Mouse (Mus musculus): ENCODE data around the gene Ensa. TPM values are rescaled to one million over a fixed set of nuclear protein-coding genes. Genes with fewer than 3 reads are reported as not detected.

The Ensa gene
- polyA plus RNA-seq, 1 experiment from 2014 or later = 32.7 TPM

DNA sequence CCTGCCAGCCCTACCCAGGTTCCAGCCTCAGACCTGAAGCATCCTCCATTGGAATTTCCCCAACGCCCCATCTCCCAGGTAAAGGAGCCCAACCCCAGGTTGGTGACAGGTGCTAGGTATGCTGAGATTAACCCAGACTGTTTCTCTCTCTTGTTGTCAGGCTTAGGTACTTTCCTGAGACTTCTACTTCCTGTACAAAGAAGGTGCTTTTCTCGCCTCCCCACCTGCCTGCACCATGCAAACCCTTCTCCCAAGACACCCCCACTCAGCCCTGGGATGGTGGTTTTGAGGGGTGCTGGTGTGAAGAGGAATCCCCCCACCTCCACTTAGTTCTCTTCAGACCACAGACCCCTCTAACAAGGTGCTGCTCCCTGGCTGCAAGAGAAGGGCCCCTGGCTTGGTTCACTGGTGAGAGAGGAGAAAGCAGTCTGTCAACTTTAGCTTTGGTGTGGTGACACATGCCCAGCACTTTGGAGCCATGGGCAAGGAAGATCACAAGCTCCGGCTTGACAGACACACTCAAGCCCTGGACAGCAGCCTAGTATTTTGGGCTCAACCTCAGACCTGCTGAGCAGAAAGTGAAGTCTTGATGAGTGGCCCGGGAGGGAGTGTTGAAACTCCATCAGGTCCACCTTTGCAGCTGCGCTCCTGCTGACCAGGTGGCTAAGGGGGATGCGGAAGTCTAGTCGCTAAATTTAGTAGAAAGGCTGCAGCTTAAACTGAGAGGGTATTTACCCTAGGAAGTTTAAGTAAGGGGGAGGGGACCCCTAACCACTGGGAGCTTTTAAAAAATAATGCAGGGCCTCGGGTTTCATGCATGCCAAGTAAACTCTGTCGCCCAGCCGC lies 48.3 kb downstream of the Ensa start:
- peaks cover 87% of the 10 kb centered on the region for H3K4me1 ChIP-seq (replicated peaks)
- peak overlapping the region; percentile 68 for H3K9ac ChIP-seq
- peak overlapping the region; percentile 75 for H3K4me2 ChIP-seq
- H3K27me3 ChIP-seq = no peaks in the 10 kb centered on the region
- peak overlapping the region; percentile 49 for H3K4me3 ChIP-seq (replicated peaks)
- H3K9me3 ChIP-seq (replicated peaks) = no peaks in the 10 kb centered on the region
- WGBS (ENCODE audit: insufficient replicate concordance) = 47% methylated on average over 10 of the region's 10 CpGs
- ATAC-seq (ENCODE audit: insufficient read depth) = no peak
- peak overlapping the region; percentile 98 for H3K27ac ChIP-seq (replicated peaks)
- peaks cover 36% of the 10 kb centered on the region for H3K36me3 ChIP-seq (replicated peaks)

DNA sequence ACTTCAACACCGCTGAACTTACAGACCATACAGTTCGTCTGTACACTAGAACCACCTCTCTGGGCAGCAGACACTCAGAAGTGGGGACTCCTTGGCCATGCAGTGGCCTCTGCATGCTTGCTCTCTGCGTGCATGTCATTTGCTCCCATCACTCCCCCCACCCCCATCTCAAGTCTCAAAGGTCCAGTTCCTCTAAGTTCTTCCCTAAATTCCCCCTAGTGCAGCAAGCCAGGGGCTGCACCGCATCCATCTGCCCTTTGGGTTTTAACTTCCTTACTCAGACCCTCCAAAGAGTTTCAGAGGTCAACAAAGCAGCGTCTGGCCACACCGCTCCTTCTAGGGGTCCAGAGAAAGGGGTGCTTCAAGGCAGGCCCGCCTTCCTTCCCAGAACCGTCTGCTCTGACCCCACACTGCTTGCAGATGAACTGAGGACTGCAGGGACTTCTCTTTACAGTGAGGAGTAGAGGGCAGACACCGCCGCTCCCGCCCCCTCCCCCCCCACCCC lies 49.0 kb downstream of the Ensa start:
- H3K4me2 ChIP-seq = peak overlapping the region; percentile 75
- no peak; the same call in 1 of the 2 replicates for ATAC-seq (ENCODE audit: insufficient read depth)
- WGBS (ENCODE audit: insufficient replicate concordance) = 9% methylated on average over 11 of the region's 11 CpGs

GRCm38 (mm10) chr3:95674236-95674635 lies 49.4 kb downstream of the Ensa start:
- H3K27me3 ChIP-seq = no peaks in the 10 kb centered on the region
- H3K4me2 ChIP-seq = peak overlapping the region; percentile 75
- peak overlapping the region; percentile 68 for H3K9ac ChIP-seq
- 0% methylated on average over 2 of the region's 2 CpGs for WGBS (ENCODE audit: insufficient replicate concordance)
- H3K36me3 ChIP-seq (replicated peaks) = peaks cover 27% of the 10 kb centered on the region
- H3K4me3 ChIP-seq (replicated peaks) = peak overlapping the region; percentile 49
- peaks cover 76% of the 10 kb centered on the region for H3K4me1 ChIP-seq (replicated peaks)
- ATAC-seq (ENCODE audit: insufficient read depth) = peak; percentile 92
- H3K27ac ChIP-seq (replicated peaks) = peak overlapping the region; percentile 98
- H3K9me3 ChIP-seq (replicated peaks) = no peaks in the 10 kb centered on the region

More for the DNA sequence above, 49.0 kb downstream of the Ensa start:
- H3K9me3 ChIP-seq (replicated peaks) = no peaks in the 10 kb centered on the region
- H3K4me3 ChIP-seq (replicated peaks) = peak overlapping the region; percentile 49
- H3K9ac ChIP-seq = peak overlapping the region; percentile 68
- H3K27ac ChIP-seq (replicated peaks) = peak overlapping the region; percentile 98
- H3K4me1 ChIP-seq (replicated peaks) = peaks cover 81% of the 10 kb centered on the region
- peaks cover 31% of the 10 kb centered on the region for H3K36me3 ChIP-seq (replicated peaks)
- H3K27me3 ChIP-seq = no peaks in the 10 kb centered on the region

GRCm38 (mm10) chr3:95674812-95675211 lies 50.0 kb downstream of the Ensa start:
- peak overlapping the region; percentile 64 for H3K9ac ChIP-seq
- ATAC-seq (ENCODE audit: insufficient read depth) = peak; percentile 63
- H3K27ac ChIP-seq (replicated peaks) = peak overlapping the region; percentile 98
- peaks cover 21% of the 10 kb centered on the region for H3K36me3 ChIP-seq (replicated peaks)
- peak overlapping the region; percentile 75 for H3K4me2 ChIP-seq
- no peaks in the 10 kb centered on the region for H3K27me3 ChIP-seq
- H3K9me3 ChIP-seq (replicated peaks) = no peaks in the 10 kb centered on the region
- 2% methylated on average over 6 of the region's 6 CpGs for WGBS (ENCODE audit: insufficient replicate concordance)
- peak overlapping the region; percentile 49 for H3K4me3 ChIP-seq (replicated peaks)
- H3K4me1 ChIP-seq (replicated peaks) = peaks cover 76% of the 10 kb centered on the region

- 17% methylated on average over 8 of the region's 8 CpGs for WGBS (ENCODE audit: insufficient replicate concordance)
- Histone ChIP-seq H3K36me3 (replicated peaks) (peaks cover 21% of the 10 kb centered on the region), H3K9me3 (replicated peaks) (no peaks in the 10 kb centered on the region), H3K4me3 (replicated peaks) (peak overlapping the region; percentile 49), H3K4me1 (replicated peaks) (peaks cover 79% of the 10 kb centered on the region), H3K27me3 (no peaks in the 10 kb centered on the region), H3K27ac (replicated peaks) (peak overlapping the region; percentile 98), H3K4me2 (peak overlapping the region; percentile 75), H3K9ac (peak overlapping the region; percentile 64)
- ATAC-seq (ENCODE audit: insufficient read depth) = peak; percentile 29
Observed at GRCm38 (mm10) chr3:95675301-95676092, 50.7 kb downstream of the Ensa start.

DNA sequence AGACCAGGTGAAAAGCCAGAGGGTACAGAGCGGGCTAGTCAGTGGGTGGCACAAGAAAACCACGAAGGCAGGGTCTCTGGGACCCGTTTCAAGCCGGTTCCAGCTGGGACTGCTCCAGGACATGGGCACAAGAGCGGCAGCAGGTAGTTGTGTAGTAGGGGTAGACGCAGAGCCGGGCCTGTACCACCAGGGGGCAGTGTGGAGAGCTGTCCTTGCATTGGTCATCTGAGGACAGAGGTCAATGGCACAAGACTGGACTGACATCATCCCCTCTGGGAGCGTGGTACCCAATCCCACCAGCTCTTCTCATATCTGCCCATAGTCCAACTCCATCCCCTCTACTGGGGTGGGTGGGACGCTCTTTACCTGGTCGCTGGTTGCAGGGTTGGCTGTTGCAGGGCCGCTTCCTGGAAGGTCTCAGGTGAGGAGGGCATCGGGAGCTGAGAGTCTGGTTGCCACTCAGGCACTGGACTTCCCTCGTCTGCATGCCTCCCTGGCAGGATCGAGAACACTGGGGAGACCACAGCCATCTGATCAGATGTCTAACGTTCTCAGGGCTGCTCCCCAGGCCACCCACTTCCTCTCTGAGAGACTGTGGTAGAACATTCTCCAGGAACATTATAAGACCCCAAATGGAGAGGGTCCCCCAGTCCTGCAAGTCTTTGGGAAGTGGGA lies 52.1 kb downstream of the Ensa start:
- Histone ChIP-seq H3K9me3 (replicated peaks) (no peaks in the 10 kb centered on the region), H3K9ac (no peak overlapping the region), H3K4me3 (replicated peaks) (no peak overlapping the region), H3K27me3 (no peaks in the 10 kb centered on the region), H3K4me1 (replicated peaks) (peaks cover 66% of the 10 kb centered on the region), H3K27ac (replicated peaks) (peak overlapping the region; percentile 98), H3K4me2 (no peak overlapping the region), H3K36me3 (replicated peaks) (0 out of 2 replicates have a peak, but pooled peaks cover 11% of the 10 kb centered on the region)
- 44% methylated on average over 15 of the region's 15 CpGs for WGBS (ENCODE audit: insufficient replicate concordance)
- no peak for ATAC-seq (ENCODE audit: insufficient read depth)

- Histone ChIP-seq H3K4me2 (no peak overlapping the region), H3K4me3 (replicated peaks) (no peak overlapping the region), H3K27ac (replicated peaks) (no peak overlapping the region), H3K4me1 (replicated peaks) (peaks cover 59% of the 10 kb centered on the region), H3K36me3 (replicated peaks) (0 out of 2 replicates have a peak, but pooled peaks cover 10% of the 10 kb centered on the region), H3K9ac (no peak overlapping the region), H3K9me3 (replicated peaks) (no peaks in the 10 kb centered on the region), H3K27me3 (no peaks in the 10 kb centered on the region)
- WGBS (ENCODE audit: insufficient replicate concordance) = 70% methylated on average over 19 of the region's 19 CpGs
- no peak for ATAC-seq (ENCODE audit: insufficient read depth)
Observed at GRCm38 (mm10) chr3:95677420-95678090, 52.8 kb downstream of the Ensa start.

GRCm38 (mm10) chr3:95679551-95679950 lies 54.8 kb downstream of the Ensa start:
- ATAC-seq (ENCODE audit: insufficient read depth) = no peak
- Histone ChIP-seq H3K27ac (replicated peaks) (no peak overlapping the region), H3K9ac (no peak overlapping the region), H3K4me1 (replicated peaks) (peaks cover 39% of the 10 kb centered on the region), H3K9me3 (replicated peaks) (no peaks in the 10 kb centered on the region), H3K36me3 (replicated peaks) (0 out of 2 replicates have a peak, but pooled peaks cover 4% of the 10 kb centered on the region), H3K4me3 (replicated peaks) (no peak overlapping the region), H3K27me3 (0 out of 2 replicates have a peak, but pooled peaks cover 5% of the 10 kb centered on the region), H3K4me2 (no peak overlapping the region)
- WGBS (ENCODE audit: insufficient replicate concordance) = 79% methylated on average over 8 of the region's 8 CpGs

DNA sequence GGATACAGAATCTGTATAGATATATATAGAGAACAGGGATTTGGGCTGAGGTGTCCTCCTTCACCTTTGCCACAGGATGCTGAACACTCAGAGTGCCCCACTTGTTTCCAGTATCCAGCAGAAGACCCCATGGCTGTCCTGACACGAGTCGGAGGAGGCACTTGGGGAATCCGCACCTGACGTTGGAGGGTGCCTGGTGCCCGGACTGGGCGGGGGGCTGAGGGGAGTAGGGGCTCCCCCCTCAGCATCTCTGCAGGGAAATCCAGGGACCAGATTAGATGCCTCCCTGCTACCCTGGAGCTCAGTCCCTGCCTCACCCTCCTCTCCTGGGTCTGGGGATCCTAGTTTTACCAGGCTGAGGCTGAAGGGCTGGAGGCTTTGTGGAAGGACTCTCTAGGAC lies 55.9 kb downstream of the Ensa start:
- Histone ChIP-seq H3K27ac (replicated peaks) (no peak overlapping the region), H3K4me3 (replicated peaks) (no peak overlapping the region), H3K4me1 (replicated peaks) (peaks cover 28% of the 10 kb centered on the region), H3K9ac (no peak overlapping the region), H3K9me3 (replicated peaks) (no peaks in the 10 kb centered on the region), H3K4me2 (no peak overlapping the region), H3K27me3 (peaks cover 13% of the 10 kb centered on the region), H3K36me3 (replicated peaks) (0 out of 2 replicates have a peak, but pooled peaks cover 4% of the 10 kb centered on the region)
- WGBS (ENCODE audit: insufficient replicate concordance) = 65% methylated on average over 6 of the region's 6 CpGs
- ATAC-seq (ENCODE audit: insufficient read depth) = no peak

DNA sequence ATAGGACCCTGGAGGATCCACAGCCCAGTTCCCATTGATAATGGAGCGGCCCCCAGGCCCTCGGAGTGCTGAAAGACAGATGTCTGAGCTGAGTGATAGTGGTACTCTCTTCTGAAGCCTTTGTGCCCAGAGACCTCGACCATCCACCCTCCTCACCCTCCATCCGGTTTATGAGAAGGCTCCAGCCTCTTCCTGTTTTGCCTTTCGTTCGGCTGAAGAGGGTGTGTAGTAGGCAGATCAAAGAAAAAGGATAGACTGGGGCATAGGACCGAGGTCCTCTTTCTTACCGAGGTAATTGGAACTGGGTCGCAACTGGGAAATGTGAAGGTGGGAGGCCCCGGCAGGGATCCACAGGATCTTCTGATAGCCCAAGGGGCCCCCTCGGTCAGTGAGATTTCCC lies 56.6 kb downstream of the Ensa start:
- no peak for ATAC-seq (ENCODE audit: insufficient read depth)

More for the DNA sequence above, 56.6 kb downstream of the Ensa start:
- H3K9me3 ChIP-seq (replicated peaks) = no peaks in the 10 kb centered on the region
- no peak overlapping the region for H3K4me3 ChIP-seq (replicated peaks)
- H3K27me3 ChIP-seq = peaks cover 19% of the 10 kb centered on the region
- H3K27ac ChIP-seq (replicated peaks) = no peak overlapping the region
- 0 out of 2 replicates have a peak, but pooled peaks cover 4% of the 10 kb centered on the region for H3K36me3 ChIP-seq (replicated peaks)
- H3K9ac ChIP-seq = no peak overlapping the region
- H3K4me2 ChIP-seq = no peak overlapping the region
- 20% methylated on average over 11 of the region's 11 CpGs for WGBS (ENCODE audit: insufficient replicate concordance)
- H3K4me1 ChIP-seq (replicated peaks) = peaks cover 21% of the 10 kb centered on the region

All from liver, embryonic 15.5 days (tissue).